Mouse (Mus musculus) kidney, adult 8-10 months (tissue): ENCODE data around the gene Olfr129.

ENCODE experiments used
- DNase-seq, 2 experiments: peaks; one replicate each; pipeline ENCODE4 v3.0.0; 2022

Olfr129 gene

DNA sequence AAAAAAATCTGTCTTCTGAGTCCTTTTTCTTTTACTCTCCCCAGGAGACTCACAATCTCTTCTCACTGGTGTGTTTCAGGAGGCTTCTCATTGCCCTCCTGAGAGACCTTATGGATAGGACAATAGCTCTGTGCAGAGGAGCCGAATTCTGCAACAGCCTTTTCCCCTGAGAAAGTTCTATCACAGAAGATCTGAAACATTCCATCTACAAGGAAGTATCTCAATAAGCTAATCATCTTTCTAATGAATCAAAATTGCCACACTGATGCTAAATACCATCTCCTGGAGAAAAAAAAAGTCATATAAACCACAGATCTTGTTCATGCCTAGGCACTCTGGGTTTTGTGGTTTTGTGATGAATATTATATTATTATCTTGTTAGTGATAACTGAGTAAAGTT is at the start of gene Olfr129:
TSS of gene Olfr129 (minus strand) at position 101 of the 400 bp plus-strand sequence.
- no peak for DNase-seq

DNA sequence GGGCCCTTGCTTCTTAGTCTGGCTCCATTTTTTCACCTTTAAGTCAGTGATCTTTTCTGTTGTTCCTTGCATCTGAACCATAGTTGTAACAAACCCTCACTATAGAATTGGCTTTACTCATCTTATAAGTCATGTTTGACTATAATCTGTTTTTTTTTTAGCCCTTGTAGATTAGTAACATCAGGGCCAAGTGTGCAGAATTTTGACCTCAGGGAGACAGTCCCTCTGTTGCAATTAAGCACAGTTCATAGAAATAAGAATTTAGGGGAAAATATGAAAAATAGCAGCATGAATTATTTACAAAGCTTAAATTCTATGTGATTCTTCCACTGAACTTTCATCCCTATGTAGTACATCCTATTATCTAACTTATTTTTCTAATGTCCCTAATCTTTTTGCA is 28.7 kb upstream of the Olfr129 start, which contains the start of gene Olfr131:
TSS of gene Olfr131 (minus strand) at position 101 of the 400 bp plus-strand sequence.
- DNase-seq, result no peak

GRCm38 (mm10) chr17:38082364-38082763 is 22.5 kb upstream of the Olfr129 start:
- no peak for DNase-seq

GRCm38 (mm10) chr17:38063621-38064020 is 3.7 kb upstream of the Olfr129 start, which contains the start of gene Olfr130:
Olfr130 (plus strand) TSS chr17:38063921.
- DNase-seq, result no peak

DNA sequence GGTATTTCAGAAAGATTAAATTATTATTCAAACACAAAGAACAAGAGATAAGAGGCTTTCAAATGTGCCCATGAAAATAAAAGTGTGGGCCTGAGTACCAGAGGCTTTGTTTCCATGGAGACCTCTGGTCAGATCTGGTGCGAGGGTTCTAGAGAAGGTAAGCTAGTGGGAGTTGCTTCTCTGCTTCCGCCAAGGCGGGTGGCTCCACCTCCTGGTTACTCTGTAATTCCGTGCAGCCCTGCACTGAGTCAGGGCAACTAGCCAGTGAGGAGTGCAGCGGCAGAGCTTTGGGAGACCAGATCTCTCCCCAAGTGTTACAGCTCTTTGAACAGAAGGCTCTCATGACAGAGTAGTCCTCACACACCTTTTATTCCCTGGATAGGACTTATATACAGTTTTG is 33.6 kb downstream of the Olfr129 start:
- DNase-seq, result no peak

- no peak for DNase-seq
These were observed 43.5 kb downstream of the Olfr129 start for GRCm38 (mm10) chr17:38016341-38016740.

- no peak for DNase-seq
These were observed 54.9 kb downstream of the Olfr129 start for GRCm38 (mm10) chr17:38004996-38005395.
